Mouse (Mus musculus): ENCODE results near the gene Vmn1r70. TPM values are rescaled to one million over a fixed set of nuclear protein-coding genes. Genes with fewer than 3 reads are reported as not detected.

Vmn1r70 gene
- not detected for total RNA-seq (2021)
- long read RNA-seq, experiment 1, result 0 reads
- long read RNA-seq, experiment 2, result 0 reads

- no peak for DNase-seq
These were observed at the start of gene Vmn1r70 for GRCm38 (mm10) chr7:10631232-10631631. TSS of gene Vmn1r70 (plus strand) at chr7:10631532.

- DNase-seq, result no peak
These were observed 17.8 kb upstream of the Vmn1r70 start, which contains the start of gene Vmn1r69 for GRCm38 (mm10) chr7:10613559-10613958. TSS of gene Vmn1r69 (minus strand) at chr7:10613659.

Other genes with a start within 250 kb of the Vmn1r70 start
- gene Vmn1r67, start 188.2 kb upstream of the Vmn1r70 start, total RNA-seq (2021), result not detected
- gene Zik1, start 136.1 kb upstream of the Vmn1r70 start, total RNA-seq (2021), result 1 to 10 TPM; 2.5 TPM
- gene Vmn1r68, start 73.0 kb upstream of the Vmn1r70 start, total RNA-seq (2021), result not detected
- not detected for gene Vmn1r69, start 17.9 kb upstream of the Vmn1r70 start, total RNA-seq (2021)
- gene Nlrp4b, start 56.3 kb downstream of the Vmn1r70 start, total RNA-seq (2021), result not detected
- gene Vmn1r71, start 122.8 kb downstream of the Vmn1r70 start, total RNA-seq (2021), result not detected

All from gastrocnemius, postnatal 10 days (tissue).